Mouse (Mus musculus): ENCODE data around the gene Clmn.

Gene Clmn

DNA sequence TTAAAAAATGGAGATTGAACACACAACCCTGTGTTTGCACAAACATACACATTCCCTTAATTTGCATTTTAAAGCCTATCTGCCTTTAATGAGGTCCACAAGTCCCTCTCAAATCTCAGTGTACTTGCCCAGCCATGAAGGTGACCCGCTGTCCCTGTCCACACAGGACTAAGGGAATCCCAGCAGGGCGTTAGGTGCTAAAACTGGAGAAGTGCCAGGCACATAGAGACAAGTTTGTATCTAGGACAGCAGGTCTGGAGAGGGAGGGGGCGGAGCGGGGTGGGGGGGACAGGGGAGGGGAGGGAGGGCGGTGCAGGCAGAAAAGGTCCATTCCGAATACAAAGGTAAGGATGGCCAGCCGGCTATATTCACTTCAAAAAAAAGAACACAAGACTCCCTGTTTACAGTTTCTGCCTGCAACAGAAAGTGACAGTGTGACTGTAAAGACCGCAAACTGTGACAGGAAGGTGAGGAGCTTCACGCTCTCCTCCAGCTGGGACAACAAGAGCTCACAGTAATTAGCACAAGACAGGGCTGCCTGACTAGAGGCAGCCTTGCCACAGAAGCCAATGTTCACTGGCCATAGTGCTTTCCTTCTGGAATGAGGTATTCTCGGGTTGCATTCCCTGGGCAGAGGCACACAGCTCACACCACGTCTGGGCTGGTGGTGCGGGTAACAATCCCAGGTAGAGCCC is 47.6 kb downstream of the Clmn start:
- peak; percentile 37 for DNase-seq (ENCODE audit: low read depth, low spot score)

DNA sequence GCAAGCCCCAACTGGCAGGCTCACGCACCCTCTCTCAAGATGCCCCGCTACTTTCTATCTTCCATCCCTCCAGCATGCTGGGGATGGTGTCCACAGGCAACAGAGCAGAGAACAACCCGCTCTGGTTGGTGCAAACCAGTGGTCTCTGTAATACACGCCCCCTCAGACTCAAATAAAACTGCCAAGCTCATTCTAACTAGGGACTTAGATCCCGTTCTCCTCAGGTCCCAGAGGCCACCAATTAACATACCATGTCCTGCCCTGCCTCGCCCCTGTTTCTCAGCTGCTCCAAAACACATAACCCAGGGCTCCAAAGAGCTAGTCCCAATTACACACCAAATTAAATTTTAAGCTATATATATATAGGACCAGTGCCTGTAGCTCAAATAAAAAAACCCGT is 50.6 kb downstream of the Clmn start:
- DNase-seq (ENCODE audit: low read depth, low spot score): no peak

- no peak for DNase-seq (ENCODE audit: low read depth, low spot score)
Measured at GRCm38 (mm10) chr12:104813762-104814161, 51.1 kb downstream of the Clmn start.

- DNase-seq (ENCODE audit: low read depth, low spot score): peak; percentile 72
Measured at GRCm38 (mm10) chr12:104812711-104813110, 52.2 kb downstream of the Clmn start.

GRCm38 (mm10) chr12:104810923-104811443 is 53.9 kb downstream of the Clmn start:
- no peak for DNase-seq (ENCODE audit: low read depth, low spot score)

DNA sequence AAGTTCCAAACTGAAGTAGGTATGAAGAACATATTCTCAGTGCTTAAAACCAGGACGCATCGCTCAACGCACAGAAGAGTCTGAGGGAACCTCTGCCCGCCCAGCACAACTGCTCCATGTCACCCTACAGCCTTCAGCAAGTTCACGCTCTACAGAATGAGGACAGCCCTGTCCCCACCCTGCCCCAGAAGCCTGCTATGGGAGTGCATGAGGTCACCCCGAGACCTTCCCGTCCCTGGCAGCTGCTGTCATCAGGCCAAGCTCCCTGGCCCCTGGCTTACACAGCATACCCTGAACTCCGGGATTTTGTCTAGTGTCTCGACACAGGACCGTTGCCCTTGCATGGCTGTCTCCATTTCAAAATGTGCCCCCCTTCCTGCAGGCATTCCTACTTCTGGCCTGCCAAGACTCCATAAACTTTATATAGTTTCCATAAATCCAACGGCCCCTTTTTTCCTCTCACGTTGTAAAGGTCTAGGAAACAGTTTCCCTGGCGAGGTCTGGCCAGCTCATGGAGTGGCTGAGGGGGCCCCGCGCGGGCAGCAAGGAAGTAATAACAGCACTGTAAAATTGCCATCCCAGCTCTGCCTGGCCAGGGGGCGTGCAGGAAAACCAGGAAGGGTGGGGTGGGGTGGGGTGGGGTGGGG is 56.3 kb downstream of the Clmn start:
- no peak for DNase-seq (ENCODE audit: low read depth, low spot score)

DNA sequence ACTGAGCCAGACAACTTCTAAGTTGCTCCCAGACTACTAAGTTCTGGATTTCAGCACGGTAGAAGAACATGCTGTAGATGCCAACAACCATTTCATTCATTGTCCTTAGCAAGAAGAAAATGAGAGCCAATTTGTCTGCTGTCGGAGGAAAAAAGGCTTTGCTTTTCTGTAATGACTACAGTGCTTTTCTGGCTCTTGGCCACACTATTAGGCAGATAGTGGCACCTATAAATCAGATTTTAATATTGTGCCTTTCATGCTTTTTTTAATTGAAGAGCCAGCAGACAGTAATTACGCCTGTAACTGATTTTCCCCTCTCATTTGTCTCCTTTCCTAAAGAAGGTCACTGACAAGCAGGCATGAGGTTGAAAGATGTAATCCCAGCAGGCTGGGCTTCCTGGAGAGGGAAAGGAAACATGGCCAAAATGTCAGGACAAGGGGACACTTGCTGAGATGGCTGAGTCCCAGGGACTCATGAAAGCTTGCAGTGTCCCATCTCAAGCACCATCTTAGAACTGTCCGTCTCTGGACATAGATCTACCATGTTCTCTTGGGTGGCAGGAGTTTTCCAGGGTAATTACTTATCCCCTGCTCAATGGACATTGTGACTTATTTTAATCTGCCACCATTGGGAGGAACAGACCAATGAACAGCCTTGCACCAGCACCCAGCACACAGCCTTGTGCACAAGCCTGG is 58.0 kb downstream of the Clmn start:
- DNase-seq (ENCODE audit: low read depth, low spot score): no peak

DNA sequence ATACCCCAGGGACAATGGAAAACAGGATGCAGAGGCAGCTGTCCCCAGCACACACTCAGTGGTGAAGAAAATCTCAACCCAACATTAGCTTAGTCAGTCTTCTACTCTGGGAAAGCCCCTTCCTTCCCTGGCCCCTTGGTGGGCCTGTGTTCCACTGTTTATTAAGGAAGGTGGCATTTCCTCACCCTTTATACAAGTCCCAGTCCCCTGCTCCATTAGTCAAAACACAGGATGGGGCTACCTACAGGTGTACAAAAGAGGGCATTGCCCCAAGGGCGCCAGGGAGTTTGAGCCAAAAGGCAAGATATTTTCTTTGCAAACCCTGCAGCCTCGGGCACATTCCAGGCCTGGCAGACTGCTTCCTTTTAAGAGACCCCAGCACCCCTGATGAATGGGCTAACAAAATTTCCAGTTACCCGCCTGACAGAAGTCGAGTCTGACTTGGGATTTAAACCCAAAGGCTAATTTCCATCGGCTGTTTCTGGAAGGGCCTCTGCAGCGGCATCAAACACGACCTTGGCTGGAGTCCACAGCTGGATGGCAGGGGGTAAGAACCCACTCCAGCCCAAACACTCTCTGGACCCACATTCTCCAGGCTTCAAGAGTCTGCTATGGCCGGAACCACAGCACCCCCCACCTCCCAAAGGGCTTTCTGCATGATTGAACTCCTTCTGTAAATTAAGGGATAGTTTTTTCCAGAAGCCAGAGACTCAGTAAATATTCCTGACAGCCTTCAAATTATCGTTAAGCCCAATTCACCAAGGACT is 63.2 kb downstream of the Clmn start:
- no peak for DNase-seq (ENCODE audit: low read depth, low spot score)

- peak; percentile 53 for DNase-seq (ENCODE audit: low read depth, low spot score)
Measured at GRCm38 (mm10) chr12:104799365-104799764, 65.5 kb downstream of the Clmn start.

GRCm38 (mm10) chr12:104797905-104798304 is 67.0 kb downstream of the Clmn start:
- DNase-seq (ENCODE audit: low read depth, low spot score): no peak

DNA sequence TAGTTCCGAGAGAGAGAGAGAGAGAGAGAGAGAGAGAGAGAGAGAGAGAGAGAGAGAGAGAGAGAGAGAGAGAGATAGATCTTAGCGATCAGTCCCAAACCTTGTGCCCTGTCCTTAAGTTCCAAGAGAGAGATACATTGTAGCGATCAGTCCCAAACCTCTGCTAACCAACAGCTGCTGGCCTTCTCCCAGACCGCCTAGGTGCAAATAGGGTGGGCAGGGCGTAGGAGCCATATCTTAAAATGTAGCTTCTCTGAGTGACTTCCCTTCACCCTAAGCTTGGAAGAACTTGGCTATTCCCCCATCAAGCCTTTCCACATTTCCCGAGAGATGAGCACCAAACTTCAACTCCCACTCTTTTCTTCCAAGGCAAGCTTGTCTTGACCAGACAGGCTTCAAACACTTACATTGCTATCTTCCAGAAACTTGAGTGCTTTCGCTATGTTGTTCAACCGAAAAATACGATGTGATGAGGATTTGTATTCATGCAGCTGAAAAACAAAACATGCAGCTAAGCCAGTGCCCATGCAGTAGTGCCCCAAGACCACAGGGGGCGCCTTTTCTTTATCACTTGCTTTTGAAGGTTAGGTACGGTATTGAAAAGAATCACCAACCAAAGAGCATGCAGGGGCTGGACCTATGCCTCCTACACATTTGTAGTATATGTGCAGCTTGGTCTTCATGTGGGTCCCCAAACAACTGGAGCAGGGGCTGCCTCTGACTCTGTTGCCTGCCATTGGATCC is 68.1 kb downstream of the Clmn start:
- peak; percentile 52 for DNase-seq (ENCODE audit: low read depth, low spot score)

- peak; percentile 66 for DNase-seq (ENCODE audit: low read depth, low spot score)
Measured at GRCm38 (mm10) chr12:104794957-104795356, 69.9 kb downstream of the Clmn start.

- DNase-seq (ENCODE audit: low read depth, low spot score): no peak
Measured at GRCm38 (mm10) chr12:104793486-104793885, 71.4 kb downstream of the Clmn start.

- DNase-seq (ENCODE audit: low read depth, low spot score): no peak
Measured at GRCm38 (mm10) chr12:104777603-104778002, 87.3 kb downstream of the Clmn start.

DNA sequence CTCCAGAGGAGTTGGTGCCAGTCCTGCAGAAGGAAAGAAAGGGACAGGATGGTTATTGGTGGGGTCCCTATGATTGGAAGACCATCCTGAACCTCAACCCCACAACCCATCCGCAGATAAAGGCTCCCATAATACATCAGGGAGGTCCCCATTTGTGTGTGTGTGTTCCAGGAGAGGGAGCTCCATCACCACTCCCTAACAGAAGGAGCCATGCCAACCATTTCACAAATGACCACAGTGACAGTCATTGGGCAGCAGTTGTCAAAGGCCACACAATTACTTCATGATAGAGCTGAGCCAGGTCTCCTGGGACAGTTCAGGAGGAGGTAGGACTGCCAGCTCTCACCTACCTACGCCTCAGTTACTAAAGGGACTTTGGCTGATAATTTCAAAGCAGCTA is 92.9 kb downstream of the Clmn start:
- DNase-seq (ENCODE audit: low read depth, low spot score): no peak

GRCm38 (mm10) chr12:104769201-104769785 is 95.6 kb downstream of the Clmn start:
- DNase-seq (ENCODE audit: low read depth, low spot score): no peak

- DNase-seq (ENCODE audit: low read depth, low spot score): peak; percentile 53
Measured at GRCm38 (mm10) chr12:104767183-104767582, 97.7 kb downstream of the Clmn start.

- no peak for DNase-seq (ENCODE audit: low read depth, low spot score)
Measured at GRCm38 (mm10) chr12:104765761-104766160, 99.1 kb downstream of the Clmn start.

- DNase-seq (ENCODE audit: low read depth, low spot score): no peak
Measured at GRCm38 (mm10) chr12:104765116-104765515, 99.8 kb downstream of the Clmn start.

- DNase-seq (ENCODE audit: low read depth, low spot score): peak; percentile 91
Measured at GRCm38 (mm10) chr12:104763918-104764317, 101.0 kb downstream of the Clmn start.

- peak; percentile 94 for DNase-seq (ENCODE audit: low read depth, low spot score)
Measured at GRCm38 (mm10) chr12:104761411-104761810, 103.5 kb downstream of the Clmn start.

Data from R1 (cell line).